Mouse (Mus musculus): Measurements from ENCODE around the gene Gla.

DNA sequence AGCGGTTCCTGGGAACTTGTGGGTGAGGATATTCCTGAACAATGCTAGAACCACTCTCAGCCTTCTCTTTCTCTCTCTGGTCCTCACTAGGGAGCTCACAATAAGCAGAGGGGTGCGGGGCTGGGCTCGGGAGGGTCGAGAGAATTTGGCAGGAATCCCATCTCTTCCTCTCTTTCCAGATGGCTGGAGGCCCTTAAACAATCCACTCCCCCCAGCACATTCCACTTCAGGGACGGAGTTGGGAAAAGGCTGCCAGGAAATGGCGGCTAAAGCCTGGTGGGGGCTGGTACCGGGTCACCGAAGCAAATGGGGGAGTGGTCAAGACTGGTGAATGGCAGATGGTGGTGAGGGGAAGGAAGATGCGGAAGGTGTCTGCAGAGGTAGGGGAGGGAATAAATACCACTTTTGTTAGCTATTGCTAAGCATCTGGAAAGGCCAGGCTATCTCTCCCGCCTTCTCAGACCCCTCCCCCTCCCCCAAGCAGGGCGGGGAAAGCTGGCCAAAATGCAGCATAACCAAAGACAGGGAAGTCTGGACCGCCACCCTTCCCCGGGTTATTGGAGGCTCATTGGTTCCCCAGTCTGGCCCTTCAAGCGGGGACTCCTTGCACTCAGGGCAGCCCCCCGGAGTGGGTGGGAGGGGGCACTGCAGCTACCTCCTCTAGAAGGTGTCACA lies 11.5 kb upstream of the Gla start:
- TF ChIP-seq ZC3H11A (IDR thresholded peaks at IDR 0.05; ENCODE audit: borderline replicate concordance, low read depth, low read length) (no peak), ZNF384 (IDR thresholded peaks at IDR 0.05; ENCODE audit: low read depth, low read length) (no peak)

Data from ES-E14 (cell line).